Mouse (Mus musculus): ENCODE data around the gene Dlk1.
"Not testable (repeated sequence)": the region's sequence is repeated elsewhere in the genome, so short reads cannot be mapped to it uniquely, and the experiment has no call there.

Gene Dlk1

GRCm38 (mm10) chr12:109475501-109475900 is 22.9 kb downstream of the Dlk1 start:
- DNase-seq (ENCODE audit: low spot score) = no peak

GRCm38 (mm10) chr12:109486525-109486924 is 33.9 kb downstream of the Dlk1 start:
- not testable (repeated sequence) for DNase-seq (ENCODE audit: low spot score)

DNA sequence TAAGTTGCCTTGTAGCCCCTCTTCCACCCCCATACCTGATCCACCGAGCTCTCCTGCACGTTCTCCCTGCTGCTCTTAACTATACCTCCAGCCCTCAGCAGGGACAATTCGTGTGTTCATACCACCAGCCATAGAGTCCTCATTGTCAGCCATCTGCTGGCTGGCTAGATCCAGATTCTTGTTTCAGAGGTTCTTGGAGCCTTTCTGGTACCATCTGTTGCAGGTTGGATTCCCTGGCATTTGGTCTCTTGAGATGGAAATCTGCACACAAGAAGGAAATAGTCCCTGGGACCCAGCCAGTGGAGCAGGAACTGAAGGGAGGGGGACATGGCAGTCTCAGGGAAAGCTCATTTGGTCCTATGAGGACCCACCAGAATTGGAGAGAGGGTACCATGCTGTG is 39.1 kb downstream of the Dlk1 start:
- peak; percentile 41 for DNase-seq (ENCODE audit: low spot score)

DNA sequence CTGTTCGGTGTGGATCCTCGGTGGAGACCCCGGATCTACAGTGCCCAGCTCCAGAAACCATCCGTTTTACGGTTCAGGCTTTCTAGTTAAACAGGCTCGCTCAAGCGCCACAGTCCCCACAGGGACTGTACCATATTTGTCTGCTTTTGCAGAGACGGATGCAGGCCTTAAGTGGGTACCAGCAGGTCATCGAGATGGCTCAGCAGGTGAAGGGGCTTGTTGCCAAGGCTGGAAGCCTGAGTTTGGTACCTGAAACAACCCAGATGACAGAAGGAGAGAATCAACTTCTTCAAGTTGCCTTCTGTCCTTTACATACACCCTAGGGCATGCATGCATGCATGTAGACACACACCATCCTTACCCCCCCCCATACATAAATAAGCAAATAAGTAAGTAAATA is 40.8 kb downstream of the Dlk1 start:
- DNase-seq (ENCODE audit: low spot score) = no peak

- no peak for DNase-seq (ENCODE audit: low spot score)
These were observed 42.5 kb downstream of the Dlk1 start for GRCm38 (mm10) chr12:109495016-109495644.

GRCm38 (mm10) chr12:109496397-109496796 is 43.8 kb downstream of the Dlk1 start:
- DNase-seq (ENCODE audit: low spot score) = no peak

DNA sequence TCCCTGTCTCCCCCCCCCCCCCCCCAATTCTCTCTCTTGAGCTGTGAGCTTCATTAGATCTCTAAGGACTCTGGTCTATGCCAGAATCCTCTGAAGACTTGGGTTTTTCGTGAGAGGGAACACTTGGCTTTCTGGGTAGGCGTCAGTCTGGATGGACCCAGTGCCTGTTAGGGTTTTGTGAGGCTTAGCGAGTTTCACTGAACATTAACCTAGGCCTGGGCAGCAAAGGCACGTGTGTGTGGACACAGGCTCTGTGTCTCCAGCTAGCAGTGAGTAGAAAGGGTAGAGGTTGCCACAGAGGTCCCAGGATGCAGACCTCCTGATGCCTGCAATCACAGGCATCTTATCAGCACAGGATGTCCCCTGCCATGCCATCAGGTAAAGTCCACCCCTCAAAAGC is 48.4 kb downstream of the Dlk1 start:
- no peak for DNase-seq (ENCODE audit: low spot score)

- DNase-seq (ENCODE audit: low spot score) = no peak
These were observed 49.9 kb downstream of the Dlk1 start for GRCm38 (mm10) chr12:109502360-109503040.

- no peak for DNase-seq (ENCODE audit: low spot score)
These were observed 55.1 kb downstream of the Dlk1 start for GRCm38 (mm10) chr12:109507693-109508092.

- no peak for DNase-seq (ENCODE audit: low spot score)
These were observed 56.2 kb downstream of the Dlk1 start for GRCm38 (mm10) chr12:109508495-109509454.

GRCm38 (mm10) chr12:109509531-109510137 is 57.0 kb downstream of the Dlk1 start:
- no peak for DNase-seq (ENCODE audit: low spot score)

DNA sequence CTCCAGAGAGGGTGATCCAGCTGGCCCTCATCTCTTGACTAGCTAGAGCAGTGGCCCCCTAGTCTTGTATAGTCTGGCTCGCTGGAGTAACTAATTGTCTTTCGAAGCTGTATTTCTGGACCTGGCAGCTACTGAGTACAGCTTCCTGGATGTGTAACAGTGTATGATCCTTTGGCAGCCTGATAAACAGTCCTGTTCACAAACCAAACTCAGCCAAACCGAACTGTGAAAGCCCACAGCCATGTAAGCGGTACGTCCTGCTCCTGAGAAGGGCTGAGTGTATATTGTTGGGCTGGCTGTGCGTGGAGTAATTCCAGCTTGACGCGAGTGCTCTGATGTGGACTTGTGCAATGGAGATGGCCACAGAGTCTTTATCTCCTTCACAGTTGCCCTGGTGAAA is 57.6 kb downstream of the Dlk1 start:
- DNase-seq (ENCODE audit: low spot score) = no peak

DNA sequence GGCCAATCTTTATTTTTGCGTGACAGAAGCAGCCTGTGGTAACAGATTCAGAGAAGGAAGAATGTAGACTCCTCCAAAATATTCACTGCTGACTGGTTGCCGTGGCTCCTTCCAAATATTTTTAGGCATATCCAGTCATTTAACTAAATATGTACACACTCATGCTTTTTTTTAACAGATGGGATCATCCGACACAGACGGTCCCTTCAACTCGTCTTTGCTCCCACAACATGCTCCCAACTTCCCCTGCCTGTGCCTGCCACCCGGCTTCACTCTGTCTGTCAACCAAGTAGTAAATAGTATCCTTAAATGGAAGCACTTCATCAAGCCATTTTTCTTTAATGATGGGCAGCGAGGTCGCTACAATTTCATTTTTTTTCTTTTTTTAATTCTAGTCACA is 58.8 kb downstream of the Dlk1 start:
- DNase-seq (ENCODE audit: low spot score) = peak; percentile 49

DNA sequence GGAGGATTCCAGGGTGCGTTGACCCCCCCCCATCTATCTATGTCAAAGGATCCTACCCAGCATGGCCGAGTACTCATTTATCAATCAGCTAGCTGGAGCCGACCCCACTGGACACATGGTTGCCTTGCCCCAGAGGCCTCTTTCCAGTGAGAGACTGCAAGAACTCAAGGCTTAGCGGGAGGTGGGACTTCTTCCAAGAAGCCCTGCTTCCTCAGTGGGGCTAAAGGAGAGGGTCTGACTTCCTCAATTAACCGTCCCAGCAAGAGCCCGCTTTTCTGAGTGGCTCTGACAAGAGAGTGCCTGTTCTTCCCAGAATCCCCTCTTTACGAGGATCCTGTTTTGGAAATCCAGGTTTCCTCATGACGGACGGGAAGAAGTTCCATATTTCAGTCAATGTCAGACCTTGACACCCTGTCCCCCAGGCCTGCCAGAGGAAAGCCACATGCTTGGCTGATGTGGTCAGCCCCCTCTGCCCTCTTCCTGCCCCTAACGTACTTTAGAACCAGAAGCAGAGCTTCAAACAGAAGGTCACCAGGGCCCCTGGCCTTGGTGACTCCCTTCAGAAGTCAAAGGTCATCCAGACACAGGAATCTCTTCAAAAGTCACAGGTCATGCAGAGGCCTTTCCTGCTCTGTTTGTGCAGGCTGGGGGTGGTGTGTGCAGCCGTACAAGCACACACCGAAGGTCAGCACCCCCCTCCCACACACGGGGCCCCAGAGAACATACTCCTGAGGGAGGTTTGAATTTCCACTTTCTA is 59.7 kb downstream of the Dlk1 start:
- DNase-seq (ENCODE audit: low spot score) = no peak

All from layer of hippocampus, adult 9-10 months (tissue).